Mouse (Mus musculus) erythroblast, embryonic 14.5 days (primary cell): Measurements from ENCODE around the gene Rps9.
"Not testable (repeated sequence)": the region's sequence is repeated elsewhere in the genome, so short reads cannot be mapped to it uniquely, and the experiment has no call there.

Source experiments
- GATA1 ChIP-seq: IDR thresholded peaks from 2 replicates; pipeline ENCODE4 v1.6.1; 2012; ENCODE audit warnings: low read length, inconsistent platforms, mixed read lengths
- TAL1 ChIP-seq: IDR thresholded peaks from 3 replicates; pipeline ENCODE4 v1.6.1; 2012; ENCODE audit warnings: low read length, inconsistent platforms, mixed read lengths

GRCm38 (mm10) chr7:3705461-3705860 is 1.7 kb downstream of the Rps9 start:
- TF ChIP-seq TAL1, GATA1: not testable (repeated sequence)
